In the genomic region with DNA sequence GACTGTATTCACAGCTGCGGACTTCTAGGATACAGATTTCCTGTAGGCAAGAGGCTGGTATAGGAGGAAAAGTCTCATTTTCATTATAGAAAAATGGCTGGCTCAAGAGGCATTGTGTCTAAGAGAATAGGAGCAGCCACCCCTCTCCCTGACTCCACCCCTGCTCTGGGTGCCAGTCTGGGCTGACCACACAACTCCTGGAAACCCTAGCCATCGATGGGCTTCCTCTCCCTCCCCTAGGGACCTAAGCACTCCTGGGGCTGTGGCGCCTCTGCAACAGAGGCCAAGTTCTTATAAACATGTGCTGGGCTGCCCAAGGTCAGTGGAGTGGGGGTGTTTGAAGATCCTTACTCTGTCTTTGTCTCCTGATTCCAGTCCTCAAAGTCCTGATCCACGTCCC, we compare ENCODE assay signal across 20 mouse cellular contexts. TPM values are rescaled to one million over a fixed set of nuclear protein-coding genes. Genes with fewer than 3 reads are reported as not detected.
DNase-seq lines count a peak whose midpoint lies in the region; ATAC-seq lines count a peak whose summit lies in the region.
"Had no signal": no experiment of that assay in that cellular context is flagged by ENCODE, and none has a peak within 500 bp of the region (broad histone marks: within the 10 kb centered on the region; RNA-seq: fewer than 3 reads in every experiment).

No protein-coding gene starts in this region.

- no peak overlapping the region for H3K4me3 ChIP-seq in heart, embryonic 12.5 days
- no peak overlapping the region for H3K4me3 ChIP-seq in lung, embryonic 15.5 days
- H3K4me3 ChIP-seq in midbrain, embryonic 14.5 days (replicated peaks; ENCODE audit: low read depth, low read length) = no peak overlapping the region
- H3K4me3 ChIP-seq: erythroblast, embryonic 14.5 days; kidney, embryonic 15.5 days; layer of hippocampus, adult 2 months; limb, embryonic 12.5 days; neural tube, embryonic 13.5 days had no signal

- H3K9me3 ChIP-seq in heart, embryonic 12.5 days (replicated peaks) = no peaks in the 10 kb centered on the region
- no peaks in the 10 kb centered on the region for H3K9me3 ChIP-seq in lung, embryonic 15.5 days
- no peaks in the 10 kb centered on the region for H3K9me3 ChIP-seq in midbrain, embryonic 14.5 days (ENCODE audit: control insufficient read depth, low read length)
- H3K9me3 ChIP-seq: kidney, embryonic 15.5 days; limb, embryonic 12.5 days; neural tube, embryonic 13.5 days had no signal

- H3K27ac ChIP-seq in heart, embryonic 12.5 days (ENCODE audit: poor library complexity, severe bottlenecking) = no peak overlapping the region
- H3K27ac ChIP-seq in lung, embryonic 15.5 days = peak overlapping the region; percentile 44
- no peak overlapping the region for H3K27ac ChIP-seq in midbrain, embryonic 14.5 days (replicated peaks; ENCODE audit: low read depth, low read length)
- H3K27ac ChIP-seq: kidney, embryonic 15.5 days; layer of hippocampus, adult 2 months; limb, embryonic 12.5 days; liver, embryonic 14.5 days; neural tube, embryonic 13.5 days had no signal

- H3K9ac ChIP-seq in heart, embryonic 12.5 days = no peak overlapping the region
- no peak overlapping the region for H3K9ac ChIP-seq in lung, embryonic 15.5 days
- H3K9ac ChIP-seq in midbrain, embryonic 14.5 days (replicated peaks; ENCODE audit: low read length) = no peak overlapping the region
- H3K9ac ChIP-seq: kidney, embryonic 15.5 days; limb, embryonic 12.5 days; liver, embryonic 14.5 days; neural tube, embryonic 13.5 days had no signal

- H3K27me3 ChIP-seq in heart, embryonic 12.5 days (replicated peaks) = no peaks in the 10 kb centered on the region
- H3K27me3 ChIP-seq in lung, embryonic 15.5 days = no peaks in the 10 kb centered on the region
- H3K27me3 ChIP-seq in midbrain, embryonic 14.5 days (ENCODE audit: control insufficient read depth, insufficient read depth, low read length) = no peaks in the 10 kb centered on the region
- H3K27me3 ChIP-seq: kidney, embryonic 15.5 days; limb, embryonic 12.5 days; neural tube, embryonic 13.5 days had no signal

- 82% methylated on average over 4 of the region's 4 CpGs for WGBS in heart, embryonic 12.5 days
- 58% methylated on average over 4 of the region's 4 CpGs for WGBS in lung, embryonic 15.5 days
- 85% methylated on average over 4 of the region's 4 CpGs for WGBS in midbrain, embryonic 14.5 days

- no peaks in the 10 kb centered on the region for H3K36me3 ChIP-seq in heart, embryonic 12.5 days
- no peaks in the 10 kb centered on the region for H3K36me3 ChIP-seq in lung, embryonic 15.5 days
- H3K36me3 ChIP-seq in midbrain, embryonic 14.5 days (ENCODE audit: control insufficient read depth, insufficient read depth, low read length) = no peaks in the 10 kb centered on the region
- H3K36me3 ChIP-seq: G1E; kidney, embryonic 15.5 days; limb, embryonic 12.5 days; neural tube, embryonic 13.5 days had no signal

- no peak for ATAC-seq in heart, embryonic 12.5 days (ENCODE audit: insufficient number of reproducible peaks, low FRiP score)
- 0 out of 2 replicates have a peak, but pooled peaks have one; percentile 23 for ATAC-seq in lung, embryonic 15.5 days (ENCODE audit: borderline replicate concordance, extremely low read depth, low FRiP score, low TSS enrichment)
- no peak for ATAC-seq in midbrain, embryonic 14.5 days (ENCODE audit: low FRiP score, low TSS enrichment)
- ATAC-seq: forebrain, embryonic 16.5 days; hindbrain, embryonic 16.5 days had no signal

- H3K4me2 ChIP-seq in heart, embryonic 12.5 days = no peak overlapping the region
- no peak overlapping the region for H3K4me2 ChIP-seq in lung, embryonic 15.5 days
- H3K4me2 ChIP-seq in midbrain, embryonic 14.5 days (ENCODE audit: low read length) = no peak overlapping the region
- H3K4me2 ChIP-seq: kidney, embryonic 15.5 days; limb, embryonic 12.5 days; neural tube, embryonic 13.5 days had no signal

- H3K4me1 ChIP-seq in heart, embryonic 12.5 days (replicated peaks) = peaks cover 9% of the 10 kb centered on the region
- H3K4me1 ChIP-seq in lung, embryonic 15.5 days = peaks cover 9% of the 10 kb centered on the region
- H3K4me1 ChIP-seq in midbrain, embryonic 14.5 days (ENCODE audit: control insufficient read depth, insufficient read depth, low read length) = 0 out of 2 replicates have a peak, but pooled peaks cover 4% of the 10 kb centered on the region

- DNase-seq in heart, adult 9 months (ENCODE audit: low spot score in 2 of 2) = peak; percentile 31 to 65
- peak; percentile 15 for DNase-seq in ovary, postnatal 36 days (ENCODE audit: low spot score)
- no peak for DNase-seq in ovary, postnatal 10 days (ENCODE audit: low spot score)
- DNase-seq in right cerebral cortex, postnatal 10 days (ENCODE audit: low spot score in 2 of 2) = no peak
- no peak for DNase-seq in midbrain, embryonic 14.5 days
- DNase-seq: cerebellum, adult 11 months; cerebellum, postnatal 25 days; right cerebral cortex, adult 18-20 months; thymus, postnatal 4 days had no signal

RNA-seq across cellular contexts. Expression of a gene that starts 19.9 kb away (rescaled TPM):
- polyA plus RNA-seq in heart, embryonic 12.5 days (2016; fragmentation: Nextera tagmentation; extraction: Ambion mirVana) = 7.2 and 9.6 TPM in 2 replicates
- polyA plus RNA-seq in lung, embryonic 15.5 days (2015; fragmentation: Nextera tagmentation; extraction: Ambion mirVana) = 8.8 and 10.1 TPM in 2 replicates
- 4.8 and 9.8 TPM in 2 replicates for polyA plus RNA-seq in midbrain, embryonic 14.5 days (2014; fragmentation: Nextera tagmentation; extraction: Ambion mirVana)
- polyA plus RNA-seq: G1E had no signal

Comparison
In these comparisons a context has a peak if more than half of its experiments do, and no peak if none do; other contexts are left out.
1. DNase-seq: peak in heart, adult 9 months (2 of 2) and ovary, postnatal 36 days (single experiment); none in ovary, postnatal 10 days (single experiment), right cerebral cortex, postnatal 10 days (0 of 2) and midbrain, embryonic 14.5 days (single experiment).